Mouse (Mus musculus): ENCODE results near the gene Bcl2a1b.
"Not testable (repeated sequence)": the region's sequence is repeated elsewhere in the genome, so short reads cannot be mapped to it uniquely, and the experiment has no call there.

Bcl2a1b gene

GRCm38 (mm10) chr9:89198969-89199416 lies at the start of gene Bcl2a1b, which contains the start of gene Gm29094:
TSS of gene Bcl2a1b (plus strand) at chr9:89199209.
TSS of gene Gm29094 (plus strand) at chr9:89199379.
- peak; percentile 59 to 68 for DNase-seq

- not testable (repeated sequence) for DNase-seq
Measured at GRCm38 (mm10) chr9:89172539-89172938, 26.5 kb upstream of the Bcl2a1b start.

- DNase-seq = peak; percentile 73 to 93
Measured at GRCm38 (mm10) chr9:89178833-89179232, 20.2 kb upstream of the Bcl2a1b start.

- not testable (repeated sequence) for DNase-seq
Measured at GRCm38 (mm10) chr9:89179469-89179868, 19.5 kb upstream of the Bcl2a1b start.

GRCm38 (mm10) chr9:89187006-89187405 lies 12.0 kb upstream of the Bcl2a1b start:
- DNase-seq = not testable (repeated sequence)

GRCm38 (mm10) chr9:89195483-89195882 lies 3.5 kb upstream of the Bcl2a1b start:
- not testable (repeated sequence) for DNase-seq

GRCm38 (mm10) chr9:89197509-89197908 lies 1.5 kb upstream of the Bcl2a1b start:
- DNase-seq = not testable (repeated sequence)

GRCm38 (mm10) chr9:89198349-89198748 lies 660 bp upstream of the Bcl2a1b start:
- DNase-seq = not testable (repeated sequence)

- DNase-seq = not testable (repeated sequence)
Measured at GRCm38 (mm10) chr9:89202256-89202655, 3.2 kb downstream of the Bcl2a1b start.

GRCm38 (mm10) chr9:89208939-89209338 lies 9.9 kb downstream of the Bcl2a1b start:
- DNase-seq = not testable (repeated sequence)

GRCm38 (mm10) chr9:89210353-89211064 lies 11.5 kb downstream of the Bcl2a1b start, which contains the start of gene Mthfs:
TSS of gene Mthfs (plus strand) at chr9:89210676.
- not testable (repeated sequence) for DNase-seq

- DNase-seq = peak; percentile 82 to 85
Measured at GRCm38 (mm10) chr9:89211065-89211858, 12.3 kb downstream of the Bcl2a1b start.

- DNase-seq = peak; percentile 32 to 49
Measured at GRCm38 (mm10) chr9:89212428-89212827, 13.4 kb downstream of the Bcl2a1b start.

GRCm38 (mm10) chr9:89218174-89218573 lies 19.2 kb downstream of the Bcl2a1b start:
- not testable (repeated sequence) for DNase-seq

- not testable (repeated sequence) for DNase-seq
Measured at GRCm38 (mm10) chr9:89219668-89220067, 20.7 kb downstream of the Bcl2a1b start.

GRCm38 (mm10) chr9:89220704-89221287 lies 21.8 kb downstream of the Bcl2a1b start:
- not testable (repeated sequence) for DNase-seq

- DNase-seq = no peak
Measured at GRCm38 (mm10) chr9:89226071-89226470, 27.1 kb downstream of the Bcl2a1b start.

- peak; percentile 46 to 56 for DNase-seq
Measured at GRCm38 (mm10) chr9:89228122-89228521, 29.1 kb downstream of the Bcl2a1b start.

GRCm38 (mm10) chr9:89230897-89231497 lies 32.0 kb downstream of the Bcl2a1b start:
- DNase-seq = peak in 1 of 2 experiments; percentile 46

GRCm38 (mm10) chr9:89237131-89237530 lies 38.1 kb downstream of the Bcl2a1b start:
- not testable (repeated sequence) for DNase-seq

GRCm38 (mm10) chr9:89238976-89239505 lies 40.0 kb downstream of the Bcl2a1b start:
- not testable (repeated sequence) for DNase-seq

GRCm38 (mm10) chr9:89240516-89241019 lies 41.6 kb downstream of the Bcl2a1b start:
- DNase-seq = not testable (repeated sequence)

Data from spleen, adult 18-20 months (tissue).